Mouse (Mus musculus) brain, embryonic 14.5 days (tissue): ENCODE results near the gene Pym1. TPM values are rescaled to one million over a fixed set of nuclear protein-coding genes. Genes with fewer than 3 reads are reported as not detected.
A peak's percentile ranks its signal among the peaks of the same experiment; 100 is the strongest.

ENCODE experiments used
- DNase-seq: peaks from one replicate; pipeline ENCODE4 v3.0.0-alpha.2; 2011; ENCODE audit warnings: low read depth
- CTCF ChIP-seq: fragments of 200-500 bp; IDR thresholded peaks from 2 replicates; pipeline ENCODE4 v1.5.1; 2012; ENCODE audit warnings: inconsistent platforms, mild to moderate bottlenecking, moderate library complexity, borderline replicate concordance; ENCODE audit not compliant: insufficient read depth, insufficient read length; ENCODE audit errors: extremely low read depth
- POLR2A ChIP-seq: fragments of 200-500 bp; IDR thresholded peaks from 2 replicates; pipeline ENCODE4 v1.6.1; 2012; ENCODE audit warnings: mild to moderate bottlenecking, inconsistent platforms, borderline replicate concordance; ENCODE audit not compliant: poor library complexity, insufficient read depth, insufficient read length, severe bottlenecking; ENCODE audit errors: extremely low read depth
- polyA plus RNA-seq: library from polyadenylated mRNA; depleted of rRNA; stranded (reverse); fragments of >200 nt; gene quantifications from 2 replicates; pipeline ENCODE4 v1.2.3, GENCODE M21; 2012; rRNA removed

Gene Pym1
- polyA plus RNA-seq, 1 experiment = 58.2 TPM

DNA sequence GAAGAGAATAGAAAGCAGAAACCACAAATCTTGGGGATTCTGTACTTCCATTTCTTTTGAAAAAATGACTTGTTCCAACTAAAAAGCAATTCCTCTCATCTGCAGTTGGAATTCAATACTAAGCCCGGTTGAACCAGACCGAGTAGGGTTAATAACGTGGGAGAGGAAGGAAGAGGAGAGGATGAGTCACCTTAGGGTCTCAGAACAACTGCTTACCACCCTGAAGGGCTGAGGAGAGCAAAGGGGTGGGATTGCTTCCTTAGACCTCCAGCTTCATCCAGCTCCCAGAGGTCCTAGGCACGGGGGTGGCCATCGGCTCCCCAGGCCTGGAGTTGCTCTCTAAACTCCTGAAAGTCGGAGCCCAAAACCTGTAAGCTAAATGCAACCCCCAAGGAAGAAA, 55.7 kb downstream of the Pym1 start:
- TF ChIP-seq POLR2A (no peak), CTCF (no peak)
- DNase-seq = no peak

DNA sequence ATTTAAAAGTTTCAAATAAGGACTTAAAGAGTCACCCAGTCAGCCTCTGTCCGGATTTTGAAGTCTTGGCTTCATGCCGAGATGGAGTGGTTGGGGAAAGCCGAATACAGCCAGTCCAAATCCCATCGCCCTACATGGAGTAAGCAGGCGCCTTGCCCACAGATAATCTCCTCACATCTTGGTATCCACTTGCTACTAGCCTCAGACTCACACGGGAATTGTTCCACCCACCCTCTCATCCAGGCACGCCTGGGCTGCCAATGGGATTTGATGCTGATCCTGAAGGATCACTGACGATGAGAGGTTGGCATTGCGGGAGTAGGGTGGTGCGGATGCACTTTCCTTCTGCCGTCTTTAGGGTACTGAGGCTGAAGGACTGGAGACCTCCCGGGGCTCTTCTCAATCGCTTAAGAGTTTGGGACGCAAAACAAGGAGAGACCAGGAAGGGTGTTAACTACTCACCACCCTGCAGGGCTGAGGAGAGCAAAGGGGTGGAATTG, 56.1 kb downstream of the Pym1 start, which contains the start of gene Dnajc14:
TSS of gene Dnajc14 (plus strand) at position 292 of the 500 bp plus-strand sequence.
- DNase-seq = peak; percentile 87
- TF ChIP-seq CTCF = no peak
- TF ChIP-seq POLR2A = peak; percentile 25; the same call in 1 of the 2 replicates

DNA sequence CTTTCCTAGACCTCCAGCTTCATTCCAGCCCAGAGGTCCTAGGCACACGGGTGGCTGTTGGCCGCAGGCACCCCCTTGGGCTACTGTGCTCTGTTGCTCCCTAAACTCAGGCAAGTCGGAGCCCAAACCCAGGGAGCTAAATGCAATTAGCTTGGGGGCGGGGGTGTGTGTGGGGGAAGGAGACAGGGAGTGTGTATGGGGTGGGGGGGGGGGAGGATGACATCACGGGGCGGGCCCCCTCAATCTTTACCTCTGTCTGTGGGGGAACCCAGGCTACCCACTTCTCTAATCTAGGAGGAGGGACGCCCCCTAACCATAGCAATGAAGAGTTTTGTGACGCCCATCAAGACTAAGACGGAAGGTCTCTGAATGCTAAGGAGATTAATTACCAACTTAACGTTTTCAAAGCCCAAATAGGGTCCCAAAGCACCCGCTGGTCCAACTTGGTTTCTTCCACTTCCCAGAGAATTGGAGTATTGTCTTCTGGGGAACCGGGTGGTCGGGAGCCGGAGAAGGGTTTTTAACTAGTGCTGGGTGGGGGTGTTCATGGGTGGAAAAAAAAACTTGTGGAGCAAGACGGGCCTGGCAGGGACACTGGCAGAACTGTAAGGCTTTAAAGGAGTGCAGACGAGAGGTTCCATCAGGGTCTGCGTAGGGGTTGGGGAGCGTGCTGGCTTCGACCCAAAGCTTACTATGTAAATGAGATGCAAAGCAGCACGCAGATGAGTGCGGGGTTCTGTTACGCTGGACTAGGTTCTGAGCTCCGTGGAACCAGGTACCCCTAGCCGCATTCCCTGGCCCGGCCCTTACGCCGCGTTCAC, 56.8 kb downstream of the Pym1 start, which contains the start of gene Tmem198b:
TSS of gene Tmem198b (minus strand) at position 100 of the 821 bp plus-strand sequence.
- TF ChIP-seq CTCF = no peak
- TF ChIP-seq POLR2A = peak; percentile 32; the same call in 1 of the 2 replicates
- peak; percentile 93 for DNase-seq

DNA sequence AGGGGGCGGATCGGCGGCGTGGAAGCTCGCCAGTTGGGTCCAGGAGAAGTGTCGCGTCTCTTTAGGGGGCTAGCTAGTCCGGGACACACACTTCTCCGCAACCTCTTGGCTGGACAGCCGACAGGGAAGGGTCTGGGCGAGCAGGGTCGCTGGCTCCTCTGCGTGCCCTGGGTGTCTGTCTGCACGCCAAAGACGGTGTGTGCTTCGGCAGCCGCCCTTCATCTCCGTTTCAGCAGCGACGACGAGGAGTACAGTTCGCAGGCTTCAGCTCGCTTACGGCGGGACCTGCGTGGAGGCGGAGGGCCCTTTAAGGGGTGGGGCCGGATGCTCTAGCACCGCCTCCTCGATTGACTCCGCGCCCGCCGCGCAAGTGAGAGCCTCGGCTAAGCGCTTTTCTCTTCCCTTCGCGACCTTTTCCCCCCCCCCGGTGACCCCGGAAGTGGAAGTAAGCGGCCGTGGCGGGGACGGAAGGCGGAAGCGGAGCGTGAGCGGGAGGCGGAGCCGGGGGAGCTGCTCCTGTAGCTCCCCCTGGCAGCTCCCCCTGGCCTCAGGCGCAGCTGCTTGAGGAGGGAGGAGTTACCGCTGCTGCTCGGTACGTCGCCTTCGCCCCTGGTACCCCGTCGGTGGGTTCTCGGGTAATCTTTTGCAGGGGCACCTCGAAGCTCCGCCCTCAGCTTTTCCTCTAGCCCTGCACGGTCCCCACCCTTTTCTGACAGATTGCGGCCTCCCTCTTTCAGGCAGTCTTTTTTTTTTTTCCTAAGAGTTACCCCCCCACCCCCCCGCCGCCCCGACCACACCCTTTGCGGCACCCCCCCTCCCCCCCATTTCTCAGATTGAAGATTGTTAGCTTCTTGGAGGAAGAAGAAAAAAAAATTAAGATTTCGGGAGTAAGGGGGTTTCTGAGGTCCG, 57.7 kb downstream of the Pym1 start:
- DNase-seq = peak; percentile 99
- TF ChIP-seq POLR2A (peak; percentile 33; the same call in 1 of the 2 replicates), CTCF (no peak)

DNA sequence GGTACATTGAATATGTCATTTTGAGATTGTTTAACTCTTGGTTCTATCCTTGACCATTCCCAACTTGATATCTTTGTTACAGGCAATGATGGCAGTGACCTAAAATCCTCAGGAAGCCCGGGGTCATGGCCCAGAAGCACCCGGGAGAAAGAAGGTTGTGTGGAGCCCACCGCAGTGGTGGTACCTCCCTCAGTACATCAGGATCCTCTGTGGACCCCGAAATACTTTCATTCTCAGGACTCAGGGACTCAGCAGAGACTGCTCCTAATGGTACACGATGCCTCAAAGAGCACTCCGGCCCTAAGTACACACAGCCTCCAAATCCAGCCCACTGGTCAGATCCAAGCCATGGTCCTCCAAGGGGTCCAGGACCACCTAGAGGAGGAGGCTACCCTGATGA, 58.4 kb downstream of the Pym1 start:
- no peak for DNase-seq
- TF ChIP-seq CTCF (no peak), POLR2A (no peak)

DNA sequence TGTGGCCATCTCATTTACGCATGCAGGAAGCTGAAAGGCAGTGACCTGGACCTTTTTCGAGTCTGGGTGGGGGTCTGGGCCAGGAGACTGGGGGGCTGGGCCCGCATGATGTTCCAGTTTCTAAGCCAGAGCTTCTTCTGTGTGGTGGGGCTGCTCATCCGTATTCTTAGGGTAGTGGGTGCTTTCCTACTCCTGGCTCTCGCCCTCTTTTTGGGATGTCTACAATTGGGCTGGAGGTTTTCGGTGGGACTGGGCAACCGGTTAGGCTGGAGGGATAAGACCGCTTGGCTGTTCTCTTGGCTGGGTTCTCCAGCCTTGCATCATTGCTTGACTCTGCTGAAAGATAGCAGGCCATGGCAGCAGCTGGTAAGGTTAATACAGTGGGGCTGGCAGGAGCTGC, 59.3 kb downstream of the Pym1 start:
- TF ChIP-seq CTCF (no peak), POLR2A (no peak)
- no peak for DNase-seq

Other genes starting within 250 kb of the Pym1 start
- 31.6 and 36.4 TPM in 2 replicates for gene Myl6b, start 249.2 kb upstream of the Pym1 start, polyA plus RNA-seq
- gene Esyt1, start 222.0 kb upstream of the Pym1 start, polyA plus RNA-seq = 15.4 and 20.1 TPM in 2 replicates
- gene Zc3h10, start 200.1 kb upstream of the Pym1 start, polyA plus RNA-seq = 19.3 and 23.1 TPM in 2 replicates
- 2,223 TPM in 2 replicates for gene Rpl41, start 198.6 kb upstream of the Pym1 start, polyA plus RNA-seq
- 117 and 123 TPM in 2 replicates for gene Pa2g4, start 181.9 kb upstream of the Pym1 start, polyA plus RNA-seq
- gene Erbb3, start 158.2 kb upstream of the Pym1 start, polyA plus RNA-seq = 0.87 and 1.5 TPM in 2 replicates
- gene Rps26, start 121.1 kb upstream of the Pym1 start, polyA plus RNA-seq = 896 and 1,032 TPM in 2 replicates
- gene Ikzf4, start 101.9 kb upstream of the Pym1 start, polyA plus RNA-seq = 18.8 and 31.3 TPM in 2 replicates
- 10.8 and 11.4 TPM in 2 replicates for gene Suox, start 73.8 kb upstream of the Pym1 start, polyA plus RNA-seq
- 108 and 116 TPM in 2 replicates for gene Rab5b, start 51.6 kb upstream of the Pym1 start, polyA plus RNA-seq
- 1.1 and 1.5 TPM in 2 replicates for gene Pmel, start 43.7 kb upstream of the Pym1 start, polyA plus RNA-seq
- 22.5 and 42.4 TPM in 2 replicates for gene Cdk2, start 42.9 kb upstream of the Pym1 start, polyA plus RNA-seq
- gene Dgka, start 3.0 kb upstream of the Pym1 start, polyA plus RNA-seq = 8.6 and 8.8 TPM in 2 replicates
- gene Mmp19, start 43.0 kb downstream of the Pym1 start, polyA plus RNA-seq = 0.54 and 0.77 TPM in 2 replicates
- gene Dnajc14, start 56.2 kb downstream of the Pym1 start, polyA plus RNA-seq = 18.6 and 30.5 TPM in 2 replicates
- 24.2 and 29.0 TPM in 2 replicates for gene Tmem198b, start 56.5 kb downstream of the Pym1 start, polyA plus RNA-seq
- gene Sarnp, start 69.4 kb downstream of the Pym1 start, polyA plus RNA-seq = 79.6 and 82.0 TPM in 2 replicates
- gene Ormdl2, start 73.8 kb downstream of the Pym1 start, polyA plus RNA-seq = 22.6 and 33.7 TPM in 2 replicates
- 10.1 and 17.4 TPM in 2 replicates for gene Gdf11, start 143.8 kb downstream of the Pym1 start, polyA plus RNA-seq
- gene Cd63, start 153.1 kb downstream of the Pym1 start, polyA plus RNA-seq = 59.6 and 74.0 TPM in 2 replicates
- gene Rdh5, start 175.0 kb downstream of the Pym1 start, polyA plus RNA-seq = 21.7 and 23.6 TPM in 2 replicates
- 269 and 298 TPM in 2 replicates for gene Bloc1s1, start 176.1 kb downstream of the Pym1 start, polyA plus RNA-seq
- gene Itga7, start 185.9 kb downstream of the Pym1 start, polyA plus RNA-seq = 5.8 and 7.1 TPM in 2 replicates
- 0.08 TPM in 1 of 2 replicates, not detected in the other for gene Mettl7b, start 213.1 kb downstream of the Pym1 start, polyA plus RNA-seq
- gene Olfr9, start 241.5 kb downstream of the Pym1 start, polyA plus RNA-seq = not detected in 2 replicates